ENCODE assay signal across 14 mouse cellular contexts in the genomic region with DNA sequence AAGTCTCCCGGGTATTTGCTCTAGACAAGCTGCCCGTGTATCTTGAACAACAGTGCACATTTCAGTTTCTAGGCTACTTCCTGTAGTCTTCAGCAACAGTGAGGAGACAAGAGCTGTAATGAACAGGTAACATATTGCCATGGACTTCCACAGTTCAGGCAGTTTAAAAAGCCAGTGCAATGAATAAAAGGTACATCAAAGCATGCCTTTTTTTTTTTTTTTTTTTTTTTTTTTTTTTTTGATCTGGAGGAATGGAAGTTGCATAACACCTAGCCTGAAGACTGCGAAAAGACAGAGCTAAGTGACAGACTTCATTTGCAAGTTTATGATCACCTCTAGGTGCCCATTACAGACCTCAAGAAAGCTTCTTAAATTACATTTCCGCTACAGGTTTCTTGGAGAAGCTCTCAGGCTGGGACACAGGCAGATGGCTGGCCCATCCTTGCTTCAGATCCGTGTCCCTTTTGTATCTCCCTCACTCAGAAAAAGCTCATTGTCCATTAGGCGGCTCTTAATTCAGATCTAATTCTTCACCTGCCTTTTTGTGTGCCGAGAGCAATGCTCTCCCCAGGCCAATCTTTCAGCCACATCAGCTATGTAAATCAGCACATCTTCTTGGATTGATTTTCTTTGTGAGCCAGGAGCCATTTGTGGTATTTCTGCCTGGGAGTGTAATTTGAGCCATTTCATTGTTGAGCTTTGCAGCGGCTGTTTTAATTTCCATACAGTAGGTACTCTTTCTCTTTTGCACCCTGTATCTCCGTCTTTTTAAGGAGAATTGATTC.
DNase-seq lines count a peak whose midpoint lies in the region; ATAC-seq lines count a peak whose summit lies in the region.
"Had no signal": no experiment of that assay in that cellular context is flagged by ENCODE, and none has a peak within 500 bp of the region (broad histone marks: within the 10 kb centered on the region; RNA-seq: fewer than 3 reads in every experiment).

No protein-coding gene starts in this region.

- H3K4me3 ChIP-seq in forebrain, embryonic 12.5 days (replicated peaks) = no peak overlapping the region
- H3K4me3 ChIP-seq in forebrain, embryonic 13.5 days = no peak overlapping the region
- H3K4me3 ChIP-seq in hindbrain, embryonic 12.5 days = no peak overlapping the region
- H3K4me3 ChIP-seq in midbrain, embryonic 13.5 days (replicated peaks) = no peak overlapping the region
- H3K4me3 ChIP-seq: gastrocnemius, adult 2 months had no signal

- peaks cover 6% of the 10 kb centered on the region; the same call in 1 of the 2 replicates for H3K4me1 ChIP-seq in forebrain, embryonic 12.5 days
- H3K4me1 ChIP-seq in forebrain, embryonic 13.5 days = peaks cover 7% of the 10 kb centered on the region; the same call in 1 of the 2 replicates
- peaks cover 6% of the 10 kb centered on the region; the same call in 1 of the 2 replicates for H3K4me1 ChIP-seq in hindbrain, embryonic 12.5 days
- peaks cover 11% of the 10 kb centered on the region for H3K4me1 ChIP-seq in midbrain, embryonic 13.5 days (replicated peaks)

- intact Hi-C loops in heart, postnatal 10 days (cut with DNase I) = no loop called here

- H3K27me3 ChIP-seq in forebrain, embryonic 12.5 days = no peaks in the 10 kb centered on the region
- H3K27me3 ChIP-seq in forebrain, embryonic 13.5 days = no peaks in the 10 kb centered on the region
- no peaks in the 10 kb centered on the region for H3K27me3 ChIP-seq in hindbrain, embryonic 12.5 days
- H3K27me3 ChIP-seq in midbrain, embryonic 13.5 days = no peaks in the 10 kb centered on the region

- peak; percentile 37; the same call in 1 of the 2 replicates for ATAC-seq in forebrain, embryonic 12.5 days (ENCODE audit: low FRiP score)
- ATAC-seq in forebrain, embryonic 13.5 days = no peak; the same call in 1 of the 2 replicates
- ATAC-seq in hindbrain, embryonic 12.5 days (ENCODE audit: low FRiP score) = no peak; the same call in 1 of the 2 replicates
- ATAC-seq in midbrain, embryonic 13.5 days = 0 out of 2 replicates have a peak, but pooled peaks have one; percentile 22

- H3K9ac ChIP-seq in forebrain, embryonic 12.5 days = no peak overlapping the region
- H3K9ac ChIP-seq in forebrain, embryonic 13.5 days = no peak overlapping the region
- no peak overlapping the region for H3K9ac ChIP-seq in hindbrain, embryonic 12.5 days
- H3K9ac ChIP-seq in midbrain, embryonic 13.5 days (replicated peaks) = peak overlapping the region; percentile 46; the same call in 1 of the 2 replicates

- peak overlapping the region; percentile 19; the same call in 1 of the 2 replicates for H3K4me2 ChIP-seq in forebrain, embryonic 12.5 days
- H3K4me2 ChIP-seq in forebrain, embryonic 13.5 days = no peak overlapping the region
- H3K4me2 ChIP-seq in hindbrain, embryonic 12.5 days (replicated peaks) = peak overlapping the region; percentile 13; the same call in 1 of the 2 replicates
- peak overlapping the region; percentile 36 for H3K4me2 ChIP-seq in midbrain, embryonic 13.5 days (replicated peaks)

- H3K9me3 ChIP-seq in forebrain, embryonic 12.5 days = no peaks in the 10 kb centered on the region
- H3K9me3 ChIP-seq in forebrain, embryonic 13.5 days (replicated peaks) = no peaks in the 10 kb centered on the region
- H3K9me3 ChIP-seq in hindbrain, embryonic 12.5 days (replicated peaks) = no peaks in the 10 kb centered on the region
- no peaks in the 10 kb centered on the region for H3K9me3 ChIP-seq in midbrain, embryonic 13.5 days

- WGBS in forebrain, embryonic 12.5 days = 30% methylated on average over 9 of the region's 9 CpGs
- WGBS in forebrain, embryonic 13.5 days = 31% methylated on average over 9 of the region's 9 CpGs
- WGBS in hindbrain, embryonic 12.5 days = 31% methylated on average over 9 of the region's 9 CpGs
- 25% methylated on average over 9 of the region's 9 CpGs for WGBS in midbrain, embryonic 13.5 days

- DNase-seq in R1 (ENCODE audit: low read depth, low spot score) = peak; percentile 60
- no peak for DNase-seq in right cerebral cortex, postnatal 4 days
- no peak for DNase-seq in heart, postnatal 10 days
- DNase-seq in left cerebral cortex, adult 8-10 months (ENCODE audit: low spot score in 2 of 2) = no peak
- DNase-seq: adrenal gland, postnatal 36 days; gastrocnemius, adult 2 months; heart, postnatal 14 days; kidney, adult 8-10 months; liver; lung, adult 2 months had no signal

- peak overlapping the region; percentile 46; the same call in 1 of the 2 replicates for H3K27ac ChIP-seq in forebrain, embryonic 12.5 days
- no peak overlapping the region; the same call in 1 of the 2 replicates for H3K27ac ChIP-seq in forebrain, embryonic 13.5 days
- H3K27ac ChIP-seq in hindbrain, embryonic 12.5 days = peak overlapping the region; percentile 41; the same call in 1 of the 2 replicates
- H3K27ac ChIP-seq in midbrain, embryonic 13.5 days = peak overlapping the region; percentile 44
- H3K27ac ChIP-seq: gastrocnemius, adult 2 months had no signal

- no peaks in the 10 kb centered on the region for H3K36me3 ChIP-seq in forebrain, embryonic 12.5 days (replicated peaks)
- no peaks in the 10 kb centered on the region for H3K36me3 ChIP-seq in forebrain, embryonic 13.5 days (ENCODE audit: poor library complexity, severe bottlenecking)
- no peaks in the 10 kb centered on the region for H3K36me3 ChIP-seq in hindbrain, embryonic 12.5 days
- no peaks in the 10 kb centered on the region for H3K36me3 ChIP-seq in midbrain, embryonic 13.5 days

Comparison
In these comparisons a context has a peak if more than half of its experiments do, and no peak if none do; other contexts are left out.
1. ATAC-seq: peak in forebrain, embryonic 12.5 days (single experiment) and midbrain, embryonic 13.5 days (single experiment); none in forebrain, embryonic 13.5 days (single experiment) and hindbrain, embryonic 12.5 days (single experiment).